Mouse (Mus musculus) lung, postnatal 0 days (tissue): ENCODE results near the gene Fah.

Experiments
- CTCF ChIP-seq: IDR thresholded peaks from 2 replicates; pipeline ENCODE4 v1.5.1; 2016; ENCODE audit warnings: antibody characterized with exemption, mild to moderate bottlenecking
- EP300 ChIP-seq: IDR thresholded peaks from 2 replicates; pipeline ENCODE4 v1.6.1; 2016; ENCODE audit warnings: antibody characterized with exemption, mild to moderate bottlenecking, control low read depth

- no peak for TF ChIP-seq CTCF
- TF ChIP-seq EP300: no peak
Observed at GRCm38 (mm10) chr7:84605033-84605687, 1.4 kb downstream of the Fah start.
